Mouse (Mus musculus) megakaryocyte progenitor cell, adult 5-6 weeks (primary cell): ENCODE data around the gene Wdr63. TPM values are rescaled to one million over a fixed set of nuclear protein-coding genes. Genes with fewer than 3 reads are reported as not detected.
"Not testable (repeated sequence)": the region's sequence is repeated elsewhere in the genome, so short reads cannot be mapped to it uniquely, and the experiment has no call there.

Experiments used
- ATAC-seq: replicated peaks from 2 replicates; pipeline ENCODE4 v1.8.0; 2016; ENCODE audit warnings: mild to moderate bottlenecking, moderate TSS enrichment, inconsistent platforms; ENCODE audit not compliant: poor library complexity
- total RNA-seq, 2 experiments: library from RNA; stranded (forward) in 1 of 2; stranded (reverse) in 1 of 2; fragments of 157-497, 149-512 nt in 1 of 2; fragments of 200-1000 nt in 1 of 2; gene quantifications; 2 replicates each; pipeline versions ENCODE4 v1.2.3 to v1.2.4; 2015 to 2017

Gene Wdr63
- total RNA-seq, 2 experiments from 2014 or later, result not detected

GRCm38 (mm10) chr3:146016979-146017378 lies 91.0 kb downstream of the Wdr63 start:
- no peak for ATAC-seq

- no peak for ATAC-seq
These were observed 93.6 kb downstream of the Wdr63 start for GRCm38 (mm10) chr3:146014321-146014720.

GRCm38 (mm10) chr3:146013490-146013889 lies 94.4 kb downstream of the Wdr63 start:
- no peak for ATAC-seq

- no peak for ATAC-seq
These were observed 96.2 kb downstream of the Wdr63 start for GRCm38 (mm10) chr3:146011544-146012218.

- ATAC-seq, result no peak
These were observed 97.2 kb downstream of the Wdr63 start for GRCm38 (mm10) chr3:146010751-146011150.

GRCm38 (mm10) chr3:146009859-146010645 lies 97.9 kb downstream of the Wdr63 start:
- ATAC-seq, result no peak

- no peak for ATAC-seq
These were observed 100.1 kb downstream of the Wdr63 start for GRCm38 (mm10) chr3:146007872-146008271.

- no peak for ATAC-seq
These were observed 103.4 kb downstream of the Wdr63 start for GRCm38 (mm10) chr3:146004347-146005051.

GRCm38 (mm10) chr3:145996539-145996938 lies 111.4 kb downstream of the Wdr63 start:
- not testable (repeated sequence) for ATAC-seq

GRCm38 (mm10) chr3:145995489-145995888 lies 112.4 kb downstream of the Wdr63 start:
- ATAC-seq, result no peak

- ATAC-seq, result peak; percentile 77
These were observed 114.3 kb downstream of the Wdr63 start for GRCm38 (mm10) chr3:145993481-145994201.

- no peak for ATAC-seq
These were observed 115.1 kb downstream of the Wdr63 start for GRCm38 (mm10) chr3:145992796-145993195.

- no peak for ATAC-seq
These were observed 115.8 kb downstream of the Wdr63 start for GRCm38 (mm10) chr3:145991976-145992730.

- ATAC-seq, result no peak
These were observed 116.8 kb downstream of the Wdr63 start for GRCm38 (mm10) chr3:145991130-145991529.

Other genes with a start within 250 kb of the Wdr63 start
- gene Bcl10, start 185.3 kb downstream of the Wdr63 start, total RNA-seq (2015), result 41.2 and 43.6 TPM in 2 replicates
- 33.8 and 39.0 TPM in 2 replicates for gene Bcl10, start 185.3 kb downstream of the Wdr63 start, total RNA-seq (2017)
- 25.3 and 42.3 TPM in 2 replicates for gene 2410004B18Rik, start 170.1 kb downstream of the Wdr63 start, total RNA-seq (2015)
- 13.3 and 14.0 TPM in 2 replicates for gene 2410004B18Rik, start 170.1 kb downstream of the Wdr63 start, total RNA-seq (2017)
- 3.7 and 4.9 TPM in 2 replicates for gene Syde2, start 120.3 kb downstream of the Wdr63 start, total RNA-seq (2015)
- 3.2 and 5.0 TPM in 2 replicates for gene Syde2, start 120.3 kb downstream of the Wdr63 start, total RNA-seq (2017)
- gene Mcoln3, start 9.3 kb upstream of the Wdr63 start, total RNA-seq (2015), result 0.07 TPM in 1 of 2 replicates, not detected in the other
- 0.21 and 0.44 TPM in 2 replicates for gene Mcoln3, start 9.3 kb upstream of the Wdr63 start, total RNA-seq (2017)
- 0.32 and 2.0 TPM in 2 replicates for gene Mcoln2, start 41.7 kb upstream of the Wdr63 start, total RNA-seq (2015)
- 2.1 and 4.0 TPM in 2 replicates for gene Mcoln2, start 41.7 kb upstream of the Wdr63 start, total RNA-seq (2017)
- not detected in 2 replicates for gene Lpar3, start 112.8 kb upstream of the Wdr63 start, total RNA-seq (2015)
- gene Lpar3, start 112.8 kb upstream of the Wdr63 start, total RNA-seq (2017), result not detected in 2 replicates